Mouse (Mus musculus): ENCODE measurements around the gene Ipo4. TPM values are rescaled to one million over a fixed set of nuclear protein-coding genes. Genes with fewer than 3 reads are reported as not detected.

Ipo4 gene
- total and polyA plus RNA-seq, 3 experiments = 18.1 to 75.8 (median 24.1) TPM

DNA sequence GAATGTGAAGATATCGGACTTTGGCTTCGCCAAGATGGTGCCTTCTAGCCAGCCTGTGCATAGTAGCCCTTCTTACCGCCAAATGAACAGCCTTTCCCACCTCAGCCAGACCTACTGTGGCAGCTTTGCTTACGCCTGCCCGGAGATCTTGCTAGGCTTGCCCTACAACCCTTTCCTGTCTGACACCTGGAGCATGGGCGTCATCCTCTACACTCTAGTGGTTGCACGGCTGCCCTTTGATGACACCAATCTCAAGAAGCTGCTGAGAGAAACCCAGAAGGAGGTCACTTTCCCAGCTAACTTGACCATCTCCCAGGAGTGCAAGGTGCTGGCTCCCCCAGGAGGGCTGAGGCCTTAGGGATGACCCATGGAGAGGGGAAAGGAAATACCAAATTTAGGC is 15.8 kb upstream of the Ipo4 start:
- TF ChIP-seq POLR2AphosphoS5 (IDR thresholded peaks at IDR 0.05; ENCODE audit: insufficient replicate concordance, low read depth, low read length) (no peak), CTCF (IDR thresholded peaks at IDR 0.05; ENCODE audit: low read depth, low read length) (no peak)
- Histone ChIP-seq H3K27me3 (ENCODE audit: insufficient read depth, low read length) (no peaks in the 10 kb centered on the region), H3K9me3 (replicated peaks) (no peaks in the 10 kb centered on the region), H3K36me3 (replicated peaks) (peaks cover 30% of the 10 kb centered on the region), H3K4me3 (ENCODE audit: low read depth, low read length) (no peak overlapping the region), H3K4me1 (ENCODE audit: insufficient read depth, low read depth, low read length) (peaks cover 9% of the 10 kb centered on the region)
- no peak for ATAC-seq (ENCODE audit: extremely low read depth, insufficient number of reproducible peaks, low FRiP score, poor library complexity, severe bottlenecking)
- no peak for DNase-seq (ENCODE audit: low spot score)

DNA sequence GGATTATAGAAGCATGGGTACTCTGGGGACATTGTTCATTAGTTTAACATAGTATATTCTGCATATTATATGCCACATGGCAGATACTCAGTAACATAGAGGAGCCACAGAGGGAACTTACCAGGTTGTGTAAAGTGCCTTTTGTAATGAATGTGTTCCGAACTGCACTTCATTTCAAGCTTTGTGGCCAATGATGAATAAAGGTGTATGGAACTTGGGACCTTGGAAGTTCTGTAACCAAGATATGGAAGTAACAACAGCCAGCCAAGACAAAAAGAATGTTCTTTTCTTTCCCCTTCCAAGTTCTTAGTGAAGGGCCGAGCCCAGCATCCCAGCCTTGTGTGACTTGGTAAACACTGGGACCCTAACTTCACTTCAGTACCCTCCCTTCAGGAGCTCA is 14.1 kb upstream of the Ipo4 start, which contains the start of gene Tssk4:
Tssk4 (plus strand) TSS at position 301 of the 400 bp plus-strand sequence.
- Histone ChIP-seq H3K4me1 (ENCODE audit: insufficient read depth, low read depth, low read length) (peaks cover 23% of the 10 kb centered on the region), H3K27me3 (ENCODE audit: insufficient read depth, low read length) (no peaks in the 10 kb centered on the region), H3K9me3 (replicated peaks) (no peaks in the 10 kb centered on the region), H3K36me3 (replicated peaks) (peaks cover 43% of the 10 kb centered on the region), H3K4me3 (ENCODE audit: low read depth, low read length) (no peak within 1 kb of the TSS)
- DNase-seq (ENCODE audit: low spot score) (no peak), ATAC-seq (ENCODE audit: extremely low read depth, insufficient number of reproducible peaks, low FRiP score, poor library complexity, severe bottlenecking) (no peak)
- no peak for TF ChIP-seq POLR2AphosphoS5 (IDR thresholded peaks at IDR 0.05; ENCODE audit: insufficient replicate concordance, low read depth, low read length)
- no peak for TF ChIP-seq GATA1 (IDR thresholded peaks at IDR 0.05; ENCODE audit: borderline replicate concordance, low read length)
- TF ChIP-seq TAL1 (conservative IDR thresholded peaks at IDR 0.05; ENCODE audit: low read depth, low read length) = no peak
- no peak for TF ChIP-seq CTCF (IDR thresholded peaks at IDR 0.05; ENCODE audit: low read depth, low read length)
- TF ChIP-seq GATA2 (IDR thresholded peaks at IDR 0.05; ENCODE audit: borderline replicate concordance, low read depth, low read length) = no peak

DNA sequence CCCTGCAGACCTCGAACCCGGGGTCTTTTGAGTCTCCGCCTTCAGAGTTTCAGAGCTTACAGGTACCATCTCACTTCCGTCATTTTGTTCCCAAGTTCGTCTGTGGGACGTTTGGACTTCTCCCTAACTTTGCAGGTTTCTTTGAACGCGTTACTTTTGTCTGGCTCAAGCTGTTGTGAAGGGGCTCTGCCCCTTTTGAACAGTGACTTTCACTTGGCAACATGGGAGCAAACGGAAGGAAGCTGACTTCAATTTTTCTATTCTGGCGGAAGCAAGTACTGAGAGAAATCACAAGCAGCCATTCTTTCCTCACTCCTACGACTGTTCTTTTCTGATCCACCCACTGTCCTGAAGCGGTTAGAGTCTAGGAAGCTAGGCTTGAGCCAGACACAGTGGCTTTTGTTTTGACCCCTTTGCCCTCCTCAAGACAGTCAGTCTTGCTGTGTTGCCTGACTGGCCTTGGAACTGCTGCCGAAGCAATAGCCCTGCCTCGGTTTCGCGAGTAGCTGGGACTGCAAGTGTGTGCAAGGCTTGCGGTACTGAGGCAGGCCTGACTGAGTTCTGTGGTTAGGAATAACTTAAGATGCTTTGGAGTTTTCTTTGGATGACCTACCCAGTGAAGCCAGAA is 8.6 kb upstream of the Ipo4 start:
- Histone ChIP-seq H3K9me3 (replicated peaks) (no peaks in the 10 kb centered on the region), H3K36me3 (replicated peaks) (peaks cover 66% of the 10 kb centered on the region), H3K27me3 (ENCODE audit: insufficient read depth, low read length) (no peaks in the 10 kb centered on the region), H3K4me3 (ENCODE audit: low read depth, low read length) (peak overlapping the region; percentile 89), H3K4me1 (ENCODE audit: insufficient read depth, low read depth, low read length) (peaks cover 62% of the 10 kb centered on the region)
- ATAC-seq (ENCODE audit: extremely low read depth, insufficient number of reproducible peaks, low FRiP score, poor library complexity, severe bottlenecking) (no peak), DNase-seq (ENCODE audit: low spot score) (no peak)
- TF ChIP-seq GATA2 (IDR thresholded peaks at IDR 0.05; ENCODE audit: borderline replicate concordance, low read depth, low read length) = no peak
- TF ChIP-seq GATA1 (IDR thresholded peaks at IDR 0.05; ENCODE audit: borderline replicate concordance, low read length) = no peak

DNA sequence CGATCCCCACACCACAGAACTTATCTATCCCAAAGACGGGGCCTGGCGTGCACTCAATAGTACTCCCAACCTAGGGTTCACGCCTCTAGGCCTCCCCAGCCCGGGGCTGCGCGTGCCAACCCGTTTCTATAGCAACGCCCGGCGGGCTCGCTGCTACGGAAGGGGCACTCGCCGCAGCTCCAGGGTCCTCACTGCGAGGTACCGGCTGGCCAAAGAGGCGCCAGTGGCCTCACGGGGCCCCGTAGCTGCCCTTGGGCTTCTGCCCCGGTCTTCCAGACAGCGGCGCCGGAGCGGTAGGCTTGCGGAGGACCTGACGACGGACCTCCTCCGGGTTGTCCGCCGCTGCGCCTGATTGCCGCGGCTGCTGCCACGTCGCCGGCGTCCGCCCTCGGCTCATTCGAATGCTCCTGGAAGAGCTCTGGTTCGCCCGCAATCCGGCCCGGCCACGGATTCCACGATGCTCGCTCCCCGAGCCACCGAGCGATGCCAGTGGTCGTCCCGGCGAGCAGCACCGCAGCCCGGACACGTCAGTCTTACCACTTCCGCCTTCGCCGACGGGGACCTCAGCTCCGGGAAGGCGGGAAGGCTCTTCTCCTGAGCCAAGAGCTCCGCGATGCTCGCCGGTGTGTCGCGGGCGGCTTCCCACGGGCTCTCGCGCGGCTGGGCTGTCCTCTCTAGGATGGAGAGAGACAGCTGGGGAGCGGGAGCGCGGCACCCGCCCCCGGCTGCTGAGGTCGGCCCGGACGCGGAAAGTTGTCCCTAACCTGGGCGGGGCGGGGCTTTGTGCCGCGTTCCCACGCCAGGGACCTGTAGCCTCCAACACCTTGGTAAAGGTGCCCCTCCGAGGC is 7.5 kb upstream of the Ipo4 start, which contains the start of gene Tm9sf1:
Tm9sf1 (minus strand) TSS at position 747 of the 848 bp plus-strand sequence.
- peaks cover 67% of the 10 kb centered on the region for H3K4me1 ChIP-seq (ENCODE audit: insufficient read depth, low read depth, low read length)

DNA sequence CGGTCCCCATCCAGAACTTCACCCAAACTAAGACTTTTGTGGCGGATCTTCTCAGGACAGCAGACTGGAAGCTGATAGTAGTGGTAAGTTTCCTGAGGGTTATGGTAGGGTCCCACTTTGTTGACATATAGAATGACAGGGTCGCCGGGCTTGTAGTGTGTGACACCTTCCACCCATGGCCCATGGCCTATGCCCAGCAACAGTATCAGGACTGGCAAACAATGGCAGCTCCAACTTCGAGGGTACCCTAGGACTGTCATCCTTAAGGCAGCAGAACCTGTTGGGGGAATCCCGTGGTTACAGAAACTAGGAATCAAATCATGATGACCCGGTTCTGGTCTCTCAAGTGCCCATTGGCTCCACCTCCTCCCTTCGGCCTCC is 6.9 kb upstream of the Ipo4 start:
- Histone ChIP-seq H3K4me1 (ENCODE audit: insufficient read depth, low read depth, low read length) (peaks cover 71% of the 10 kb centered on the region), H3K36me3 (replicated peaks) (peaks cover 77% of the 10 kb centered on the region), H3K27me3 (ENCODE audit: insufficient read depth, low read length) (no peaks in the 10 kb centered on the region), H3K9me3 (replicated peaks) (no peaks in the 10 kb centered on the region), H3K4me3 (ENCODE audit: low read depth, low read length) (peak overlapping the region; percentile 89)
- ATAC-seq (ENCODE audit: extremely low read depth, insufficient number of reproducible peaks, low FRiP score, poor library complexity, severe bottlenecking) = no peak
- TF ChIP-seq TAL1 (conservative IDR thresholded peaks at IDR 0.05; ENCODE audit: low read depth, low read length) = no peak
- no peak for TF ChIP-seq CTCF (IDR thresholded peaks at IDR 0.05; ENCODE audit: low read depth, low read length)
- no peak for TF ChIP-seq GATA1 (IDR thresholded peaks at IDR 0.05; ENCODE audit: borderline replicate concordance, low read length)
- no peak for TF ChIP-seq POLR2AphosphoS5 (IDR thresholded peaks at IDR 0.05; ENCODE audit: insufficient replicate concordance, low read depth, low read length)
- no peak for TF ChIP-seq GATA2 (IDR thresholded peaks at IDR 0.05; ENCODE audit: borderline replicate concordance, low read depth, low read length)
- no peak for DNase-seq (ENCODE audit: low spot score)

More for the DNA sequence above, 7.5 kb upstream of the Ipo4 start, which contains the start of gene Tm9sf1:
- ATAC-seq (ENCODE audit: extremely low read depth, insufficient number of reproducible peaks, low FRiP score, poor library complexity, severe bottlenecking) (peak; percentile 37), DNase-seq (ENCODE audit: low spot score) (peak; percentile 86)
- TF ChIP-seq POLR2AphosphoS5 (IDR thresholded peaks at IDR 0.05; ENCODE audit: insufficient replicate concordance, low read depth, low read length) (no peak), CTCF (IDR thresholded peaks at IDR 0.05; ENCODE audit: low read depth, low read length) (no peak), TAL1 (conservative IDR thresholded peaks at IDR 0.05; ENCODE audit: low read depth, low read length) (no peak), GATA2 (IDR thresholded peaks at IDR 0.05; ENCODE audit: borderline replicate concordance, low read depth, low read length) (no peak), GATA1 (IDR thresholded peaks at IDR 0.05; ENCODE audit: borderline replicate concordance, low read length) (no peak)
- peak within 1 kb of the TSS; percentile 89 for H3K4me3 ChIP-seq (ENCODE audit: low read depth, low read length)
- peaks cover 73% of the 10 kb centered on the region for H3K36me3 ChIP-seq (replicated peaks)
- H3K9me3 ChIP-seq (replicated peaks) = no peaks in the 10 kb centered on the region
- H3K27me3 ChIP-seq (ENCODE audit: insufficient read depth, low read length) = no peaks in the 10 kb centered on the region

DNA sequence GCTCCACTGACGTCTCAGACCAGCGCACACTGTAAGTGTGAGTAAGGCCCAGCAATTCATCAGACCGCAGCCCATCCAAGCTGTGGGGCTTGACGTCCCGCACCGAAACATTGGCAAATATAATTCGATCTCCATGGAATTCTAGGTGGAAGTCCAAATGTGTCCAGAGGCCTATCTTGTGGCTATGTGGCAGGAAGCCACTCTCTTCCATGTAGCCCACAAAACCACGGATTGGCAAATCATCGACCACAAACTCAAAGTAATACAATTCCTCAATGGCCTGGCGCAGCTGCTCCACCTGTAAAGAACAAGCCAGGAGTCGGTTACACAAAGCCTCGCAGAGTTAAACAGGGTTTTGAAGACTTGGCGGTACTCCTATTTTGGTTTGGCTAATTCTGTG is 5.5 kb upstream of the Ipo4 start:
- Histone ChIP-seq H3K27me3 (ENCODE audit: insufficient read depth, low read length) (no peaks in the 10 kb centered on the region), H3K36me3 (replicated peaks) (peaks cover 76% of the 10 kb centered on the region), H3K4me3 (ENCODE audit: low read depth, low read length) (no peak overlapping the region), H3K4me1 (ENCODE audit: insufficient read depth, low read depth, low read length) (peaks cover 62% of the 10 kb centered on the region), H3K9me3 (replicated peaks) (no peaks in the 10 kb centered on the region)
- ATAC-seq (ENCODE audit: extremely low read depth, insufficient number of reproducible peaks, low FRiP score, poor library complexity, severe bottlenecking) = no peak
- no peak for DNase-seq (ENCODE audit: low spot score)
- no peak for TF ChIP-seq TAL1 (conservative IDR thresholded peaks at IDR 0.05; ENCODE audit: low read depth, low read length)
- TF ChIP-seq GATA2 (IDR thresholded peaks at IDR 0.05; ENCODE audit: borderline replicate concordance, low read depth, low read length) = no peak

Data from G1E (cell line).